Mouse (Mus musculus) bone marrow, adult 2 months (tissue): ENCODE measurements around the gene Hoxa3. TPM values are rescaled to one million over a fixed set of nuclear protein-coding genes. Genes with fewer than 3 reads are reported as not detected.

Source experiments
- H3K27ac ChIP-seq: fragments of 200-500 bp; 2 replicates; pipeline ENCODE4 v1.5.1; 2012; ENCODE audit warnings: low read depth, mild to moderate bottlenecking, control low read depth, inconsistent platforms, low read length; ENCODE audit not compliant: control insufficient read depth, poor library complexity, insufficient read depth
- H3K4me1 ChIP-seq: fragments of 200-500 bp; 2 replicates; pipeline ENCODE4 v1.6.1; 2011; ENCODE audit warnings: low read length; ENCODE audit not compliant: control insufficient read depth, insufficient read depth
- H3K4me3 ChIP-seq: fragments of 200-500 bp; replicated peaks from 2 replicates; pipeline ENCODE3; 2011; ENCODE audit warnings: mild to moderate bottlenecking, low read depth, low read length, control low read depth; ENCODE audit not compliant: control insufficient read depth
- CTCF ChIP-seq: fragments of 200-500 bp; IDR thresholded peaks from 2 replicates; pipeline ENCODE4 v1.5.1; 2011; ENCODE audit warnings: low read length, control low read depth; ENCODE audit not compliant: control insufficient read depth, insufficient read depth
- POLR2A ChIP-seq: fragments of 200-500 bp; IDR thresholded peaks from 2 replicates; pipeline ENCODE4 v1.6.1; 2011; ENCODE audit warnings: low read depth, mild to moderate bottlenecking, control low read depth, low read length, borderline replicate concordance; ENCODE audit not compliant: control insufficient read depth
- WGBS: fragments of 180-500 bp; shearing (Covaris S2); methylation state at CpG from one replicate; pipeline ENCODE4 v1.1.7; 2018; 5-methylcytosine and 5-hydroxymethylcytosine counted together
- polyA plus RNA-seq: library from polyadenylated mRNA; stranded (reverse); fragments of >200 nt; gene quantifications from 2 replicates; pipeline ENCODE4 v1.2.4, GENCODE M21; 2011; ENCODE audit warnings: low replicate concordance; ENCODE audit not compliant: missing spikeins, insufficient read depth, insufficient read length

Gene Hoxa3
- polyA plus RNA-seq, 1 experiment: 2.4 TPM

GRCm38 (mm10) chr6:52159979-52160378 lies 53.2 kb downstream of the Hoxa3 start:
- H3K4me1 ChIP-seq: no peaks in the 10 kb centered on the region
- no peak overlapping the region for H3K4me3 ChIP-seq
- TF ChIP-seq POLR2A (no peak), CTCF (no peak)
- H3K27ac ChIP-seq: no peak overlapping the region
- WGBS: 6% methylated on average over 9 of the region's 9 CpGs

GRCm38 (mm10) chr6:52159164-52159761 lies 53.9 kb downstream of the Hoxa3 start:
- Histone ChIP-seq H3K27ac (no peak overlapping the region), H3K4me3 (no peak overlapping the region), H3K4me1 (no peaks in the 10 kb centered on the region)
- WGBS: 31% methylated on average over 12 of the region's 12 CpGs
- TF ChIP-seq POLR2A (no peak), CTCF (no peak)

GRCm38 (mm10) chr6:52158276-52159051 lies 54.7 kb downstream of the Hoxa3 start, which contains the start of gene Hoxa1:
TSS of gene Hoxa1 (minus strand) at chr6:52158317.
- H3K4me1 ChIP-seq: no peaks in the 10 kb centered on the region
- WGBS: under 1% methylated on average over 55 of the region's 55 CpGs
- TF ChIP-seq POLR2A (no peak), CTCF (no peak)
- no peak within 1 kb of the TSS for H3K27ac ChIP-seq
- H3K4me3 ChIP-seq: peak within 1 kb of the TSS; percentile 48

- no peak overlapping the region for H3K27ac ChIP-seq
- H3K4me3 ChIP-seq: peak overlapping the region; percentile 48
- no peaks in the 10 kb centered on the region for H3K4me1 ChIP-seq
- WGBS: 4% methylated on average over 32 of the region's 32 CpGs
- no peak for TF ChIP-seq CTCF
- TF ChIP-seq POLR2A: no peak
Measured at GRCm38 (mm10) chr6:52157466-52158275, 55.5 kb downstream of the Hoxa3 start.

- H3K4me1 ChIP-seq: no peaks in the 10 kb centered on the region
- no peak overlapping the region for H3K4me3 ChIP-seq
- H3K27ac ChIP-seq: no peak overlapping the region
- 16% methylated on average over 20 of the region's 20 CpGs for WGBS
- no peak for TF ChIP-seq CTCF
- TF ChIP-seq POLR2A: no peak
Measured at GRCm38 (mm10) chr6:52156551-52157200, 56.5 kb downstream of the Hoxa3 start.

- TF ChIP-seq POLR2A (no peak), CTCF (no peak)
- H3K4me3 ChIP-seq: no peak overlapping the region
- WGBS: 82% methylated on average over 3 of the region's 3 CpGs
- no peaks in the 10 kb centered on the region for H3K4me1 ChIP-seq
- no peak overlapping the region for H3K27ac ChIP-seq
Measured at GRCm38 (mm10) chr6:52155471-52155870, 57.7 kb downstream of the Hoxa3 start.

- H3K4me1 ChIP-seq: no peaks in the 10 kb centered on the region
- H3K27ac ChIP-seq: no peak overlapping the region
- no peak overlapping the region for H3K4me3 ChIP-seq
- TF ChIP-seq CTCF: no peak
- WGBS: 75% methylated on average over 5 of the region's 5 CpGs
Measured at GRCm38 (mm10) chr6:52154044-52154443, 59.1 kb downstream of the Hoxa3 start.

- H3K4me3 ChIP-seq: no peak overlapping the region
- no peak overlapping the region for H3K27ac ChIP-seq
- H3K4me1 ChIP-seq: no peaks in the 10 kb centered on the region
- TF ChIP-seq CTCF (no peak), POLR2A (no peak)
- 24% methylated on average over 6 of the region's 6 CpGs for WGBS
Measured at GRCm38 (mm10) chr6:52153270-52153669, 59.9 kb downstream of the Hoxa3 start.
